Mouse (Mus musculus): ENCODE measurements at regions not wholly inside any gene's neighbourhood (a gene's known extent, or its start where the extent isn't known, plus 50 kb on each side); places are given as distances from the start of the nearest gene placed in this dataset.
A peak's percentile ranks its signal among the peaks of the same experiment; 100 is the strongest.

DNA sequence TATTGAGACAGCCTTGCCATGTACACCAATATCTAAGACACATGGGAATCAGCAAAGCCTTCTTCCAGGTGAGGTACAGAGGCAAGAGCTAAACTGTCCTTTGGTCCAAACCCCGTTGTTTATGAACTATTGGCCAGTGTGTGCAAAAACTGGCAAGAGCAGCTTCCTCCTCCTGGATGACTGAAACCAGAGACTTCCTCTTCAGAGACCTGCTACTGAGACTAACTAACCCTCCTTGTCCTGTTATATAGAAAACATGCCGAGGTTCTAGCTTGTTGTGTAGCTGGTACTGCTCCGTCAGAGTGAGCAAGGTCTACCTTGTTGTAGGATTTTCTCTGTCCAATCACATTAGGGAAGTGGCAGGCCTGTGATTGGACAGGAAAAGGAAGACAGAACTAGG, 174.3 kb upstream of the F930015N05Rik start:
- no peaks in the 10 kb centered on the region for H3K9me3 ChIP-seq
- H3K36me3 ChIP-seq = no peaks in the 10 kb centered on the region
- no peaks in the 10 kb centered on the region for H3K27me3 ChIP-seq (replicated peaks)
- no peak overlapping the region for H3K4me3 ChIP-seq (replicated peaks)
- no peak overlapping the region for H3K27ac ChIP-seq
- H3K4me2 ChIP-seq (replicated peaks) = no peak overlapping the region
- H3K4me1 ChIP-seq (replicated peaks) = no peaks in the 10 kb centered on the region
- 76% methylated on average over 3 of the region's 3 CpGs for WGBS
- no peak for ATAC-seq
- no peak overlapping the region for H3K9ac ChIP-seq

DNA sequence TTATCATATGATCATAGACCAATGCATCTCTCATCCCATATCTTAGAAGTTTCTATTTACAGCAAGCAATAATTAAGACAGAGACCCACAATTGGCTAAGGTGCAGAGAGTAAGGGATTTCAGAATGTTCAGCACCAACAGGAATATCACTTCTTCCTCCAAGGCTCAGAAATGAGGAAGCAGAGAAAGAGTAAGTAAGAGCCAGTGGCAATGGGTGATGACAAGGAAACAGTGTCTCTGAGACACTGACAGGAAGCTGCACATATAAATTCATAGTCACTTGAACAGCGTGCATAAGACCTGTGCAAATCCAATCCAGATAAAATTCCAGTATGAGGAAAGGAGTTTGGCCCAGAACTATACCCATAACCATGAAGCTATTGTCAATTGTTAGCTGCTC, 178.7 kb upstream of the F930015N05Rik start:
- no peak for ATAC-seq
- H3K9me3 ChIP-seq = no peaks in the 10 kb centered on the region
- H3K4me1 ChIP-seq (replicated peaks) = peaks cover 6% of the 10 kb centered on the region; the same call in 1 of the 2 replicates
- no peak overlapping the region for H3K4me2 ChIP-seq (replicated peaks)
- no peaks in the 10 kb centered on the region for H3K27me3 ChIP-seq (replicated peaks)
- H3K9ac ChIP-seq = no peak overlapping the region
- no peak overlapping the region for H3K27ac ChIP-seq
- H3K4me3 ChIP-seq (replicated peaks) = no peak overlapping the region
- no peaks in the 10 kb centered on the region for H3K36me3 ChIP-seq
- WGBS = 76% methylated on average over 1 of the region's 1 CpGs

DNA sequence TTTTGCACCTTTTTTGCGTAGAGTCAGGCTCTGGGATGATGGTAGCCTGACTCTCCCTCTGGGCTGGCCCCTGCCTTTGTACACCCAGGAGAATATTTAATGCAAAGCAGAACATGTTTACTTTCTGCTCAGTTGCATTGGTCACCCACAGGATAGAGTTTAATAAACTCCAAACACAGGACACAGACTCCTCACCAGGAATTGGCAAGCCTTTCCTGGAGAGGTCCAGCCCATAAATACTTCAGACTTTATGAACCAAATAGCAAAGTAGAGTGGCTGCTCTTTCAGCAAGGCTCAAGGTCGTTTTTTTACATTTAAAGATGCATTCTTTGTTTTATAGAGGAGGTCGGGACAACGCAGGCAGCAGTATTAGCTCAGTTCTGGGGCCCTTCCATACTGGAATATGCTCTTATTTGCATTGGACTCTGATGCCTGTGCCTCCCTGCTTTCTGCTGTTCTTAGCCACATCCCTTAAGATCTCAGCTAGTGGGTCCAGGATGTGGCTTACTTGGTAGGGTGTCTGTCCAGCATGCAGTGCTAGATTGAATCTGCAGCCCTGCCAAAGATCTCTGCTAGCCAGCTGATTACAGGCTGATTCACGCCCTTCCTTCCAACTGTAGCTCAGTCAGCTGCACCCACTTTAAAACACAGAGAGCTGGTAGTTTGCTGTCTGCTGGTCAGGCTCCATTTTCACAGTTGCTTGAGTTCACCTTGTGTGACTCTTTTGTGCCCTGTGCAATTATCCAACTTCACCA, 182.4 kb upstream of the F930015N05Rik start:
- Histone ChIP-seq H3K27me3 (replicated peaks) (no peaks in the 10 kb centered on the region), H3K9me3 (no peaks in the 10 kb centered on the region), H3K4me2 (replicated peaks) (no peak overlapping the region), H3K36me3 (no peaks in the 10 kb centered on the region), H3K4me3 (replicated peaks) (no peak overlapping the region), H3K4me1 (replicated peaks) (peaks cover 6% of the 10 kb centered on the region; the same call in 1 of the 2 replicates), H3K27ac (no peak overlapping the region), H3K9ac (no peak overlapping the region)
- ATAC-seq = no peak
- 35% methylated on average over 5 of the region's 5 CpGs for WGBS

DNA sequence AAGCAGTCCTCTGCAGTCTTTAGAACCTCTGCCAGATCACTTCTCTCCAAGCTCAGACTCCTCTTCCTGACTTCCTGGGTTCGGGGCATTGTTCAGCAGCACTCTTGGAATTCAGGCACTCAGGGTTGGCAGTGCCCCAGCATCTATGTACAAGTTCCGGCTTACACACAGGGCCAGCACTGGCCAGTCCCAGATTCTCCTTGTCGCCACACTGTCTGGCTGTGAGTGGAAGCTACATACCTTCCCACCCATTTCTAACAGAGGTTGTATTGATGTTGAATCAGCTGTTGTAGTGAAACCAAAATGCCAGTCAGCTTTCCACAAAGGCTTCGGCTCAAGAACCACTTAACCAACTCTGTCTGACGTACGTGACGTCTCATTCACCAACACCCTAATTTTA, 190.7 kb upstream of the F930015N05Rik start:
- Histone ChIP-seq H3K4me3 (replicated peaks) (no peak overlapping the region), H3K9ac (no peak overlapping the region), H3K36me3 (no peaks in the 10 kb centered on the region), H3K27ac (no peak overlapping the region), H3K4me1 (replicated peaks) (no peaks in the 10 kb centered on the region), H3K9me3 (no peaks in the 10 kb centered on the region), H3K27me3 (replicated peaks) (no peaks in the 10 kb centered on the region), H3K4me2 (replicated peaks) (no peak overlapping the region)
- 88% methylated on average over 7 of the region's 7 CpGs for WGBS
- no peak for ATAC-seq

DNA sequence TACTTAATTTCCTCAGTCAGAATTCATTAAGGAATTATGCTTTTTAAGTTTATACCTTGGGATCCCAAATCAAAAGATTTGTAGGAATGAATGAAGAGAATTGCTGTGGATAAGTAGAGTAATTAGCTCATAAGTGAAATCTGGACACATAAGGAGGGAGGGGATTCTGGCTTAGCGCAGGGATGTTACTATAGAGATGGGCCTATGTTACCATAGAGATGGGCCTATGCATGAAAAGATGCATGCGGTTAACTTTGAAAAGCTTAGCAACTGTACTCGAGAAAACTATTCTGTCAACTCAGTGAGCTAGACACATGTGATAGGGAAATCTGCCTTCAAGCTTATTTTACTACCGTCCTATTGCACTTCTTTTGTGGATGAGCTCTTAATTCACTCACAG, 204.5 kb upstream of the F930015N05Rik start:
- no peak overlapping the region for H3K9ac ChIP-seq

DNA sequence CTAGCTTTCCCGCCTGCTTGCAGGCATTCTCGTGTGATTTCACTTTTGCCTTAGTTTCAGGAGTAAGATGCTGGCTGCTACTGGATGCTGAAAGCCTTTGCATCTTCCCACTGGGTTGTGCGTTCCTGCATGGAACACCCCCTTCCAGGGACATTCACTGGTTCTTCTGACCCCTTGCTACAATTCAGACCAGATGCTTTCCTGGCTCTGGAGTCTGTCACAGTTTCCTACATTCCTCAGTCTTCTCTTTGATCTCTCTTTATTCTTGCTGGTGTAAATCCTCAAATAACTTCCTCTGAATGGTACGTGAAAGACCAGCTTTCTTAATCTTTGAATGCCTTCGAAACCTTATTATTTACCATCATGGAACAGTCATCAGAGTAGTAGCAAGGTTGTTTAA, 206.7 kb upstream of the F930015N05Rik start:
- 57% methylated on average over 5 of the region's 5 CpGs for WGBS
- no peaks in the 10 kb centered on the region for H3K4me1 ChIP-seq (replicated peaks)
- no peaks in the 10 kb centered on the region for H3K36me3 ChIP-seq
- H3K27ac ChIP-seq = no peak overlapping the region
- no peaks in the 10 kb centered on the region for H3K9me3 ChIP-seq
- no peaks in the 10 kb centered on the region for H3K27me3 ChIP-seq (replicated peaks)
- H3K4me2 ChIP-seq (replicated peaks) = no peak overlapping the region
- no peak overlapping the region for H3K9ac ChIP-seq
- no peak for ATAC-seq
- no peak overlapping the region for H3K4me3 ChIP-seq (replicated peaks)

More for the DNA sequence above, 204.5 kb upstream of the F930015N05Rik start:
- no peaks in the 10 kb centered on the region for H3K36me3 ChIP-seq
- no peaks in the 10 kb centered on the region for H3K9me3 ChIP-seq
- no peak overlapping the region for H3K4me2 ChIP-seq (replicated peaks)
- ATAC-seq = no peak
- no peaks in the 10 kb centered on the region for H3K4me1 ChIP-seq (replicated peaks)
- no peak overlapping the region for H3K27ac ChIP-seq
- WGBS = 86% methylated on average over 4 of the region's 4 CpGs
- no peaks in the 10 kb centered on the region for H3K27me3 ChIP-seq (replicated peaks)
- H3K4me3 ChIP-seq (replicated peaks) = no peak overlapping the region

DNA sequence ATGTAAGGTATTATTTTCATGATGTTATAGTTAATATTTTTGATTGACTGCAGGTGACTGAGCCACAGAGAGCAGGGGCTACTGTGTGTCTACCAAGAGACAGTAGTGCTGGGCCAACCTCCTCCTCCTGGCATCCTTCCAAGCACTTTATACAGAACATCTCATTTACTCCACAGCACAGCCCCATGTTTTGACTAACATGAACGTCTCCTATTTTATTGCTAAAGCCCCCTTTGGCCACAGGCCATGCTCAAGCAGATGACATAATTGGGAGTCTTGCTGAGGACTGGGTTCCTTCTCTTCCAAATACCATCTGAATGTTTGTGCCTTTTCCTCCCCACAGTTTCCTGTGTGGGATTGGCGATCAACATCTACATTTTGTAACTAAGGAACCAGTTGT, 211.5 kb upstream of the F930015N05Rik start:
- H3K9ac ChIP-seq = no peak overlapping the region
- H3K4me1 ChIP-seq (replicated peaks) = no peaks in the 10 kb centered on the region
- no peaks in the 10 kb centered on the region for H3K36me3 ChIP-seq
- no peaks in the 10 kb centered on the region for H3K9me3 ChIP-seq
- no peak for ATAC-seq
- WGBS = 64% methylated on average over 2 of the region's 2 CpGs
- no peak overlapping the region for H3K4me3 ChIP-seq (replicated peaks)
- H3K27me3 ChIP-seq (replicated peaks) = no peaks in the 10 kb centered on the region
- H3K27ac ChIP-seq = no peak overlapping the region
- H3K4me2 ChIP-seq (replicated peaks) = no peak overlapping the region

DNA sequence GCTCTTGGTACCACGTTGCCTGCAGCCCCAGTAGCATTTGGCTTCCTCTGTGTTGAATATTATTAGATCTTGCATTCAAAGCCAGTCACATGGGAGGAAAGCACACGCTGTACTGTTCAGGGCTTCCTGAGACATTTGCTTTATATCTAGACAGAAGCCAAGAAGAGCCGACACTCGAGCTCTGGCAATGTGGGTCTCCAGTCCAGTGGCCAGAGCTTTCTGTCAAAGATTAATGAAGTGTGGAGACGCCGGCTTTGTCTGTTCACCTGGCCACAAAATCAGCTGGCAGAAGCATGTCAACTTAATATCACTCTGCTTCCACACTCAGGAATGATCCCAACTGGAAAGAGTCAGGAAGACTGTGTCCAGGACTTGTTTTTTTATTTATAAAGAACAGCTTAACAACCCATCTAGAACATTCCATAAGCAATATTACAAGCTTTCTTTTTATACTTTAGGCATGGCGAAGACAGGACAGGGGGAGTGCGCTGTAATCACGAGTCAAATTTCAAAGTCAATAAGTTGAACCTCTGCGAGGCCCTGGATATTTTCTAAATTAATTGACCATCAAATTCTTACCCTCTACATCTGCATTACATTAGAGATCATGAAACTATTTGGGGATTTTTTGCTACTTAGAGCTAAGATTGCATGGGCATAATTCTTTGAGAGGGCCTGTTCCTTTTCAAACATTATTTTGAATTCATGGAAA, 214.3 kb upstream of the F930015N05Rik start:
- no peak for ATAC-seq
- WGBS = 70% methylated on average over 10 of the region's 10 CpGs
- H3K4me3 ChIP-seq (replicated peaks) = no peak overlapping the region

DNA sequence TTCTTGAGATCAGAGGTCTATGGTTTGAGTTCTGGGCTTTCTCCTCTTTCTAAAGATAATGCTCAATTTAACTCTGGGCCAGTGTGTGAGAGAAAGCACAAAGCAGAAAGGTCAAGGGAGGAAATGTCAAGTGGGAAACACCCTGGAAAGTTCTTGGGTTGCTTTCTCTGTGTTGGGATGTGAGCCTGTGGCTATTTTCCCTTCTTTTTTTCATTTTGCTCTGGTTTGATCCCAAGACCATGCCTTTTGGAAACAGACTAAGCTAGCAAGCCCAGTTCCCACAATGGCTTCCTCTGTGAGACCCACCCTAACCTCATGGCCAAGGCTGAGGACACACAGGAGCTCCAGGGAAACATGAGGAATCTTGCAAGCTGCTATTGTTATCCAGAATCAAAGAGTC, 216.4 kb upstream of the F930015N05Rik start:
- ATAC-seq = no peak
- no peaks in the 10 kb centered on the region for H3K36me3 ChIP-seq

More for the DNA sequence above, 214.3 kb upstream of the F930015N05Rik start:
- no peaks in the 10 kb centered on the region for H3K9me3 ChIP-seq
- H3K27me3 ChIP-seq (replicated peaks) = no peaks in the 10 kb centered on the region
- H3K9ac ChIP-seq = no peak overlapping the region
- no peaks in the 10 kb centered on the region for H3K36me3 ChIP-seq
- no peaks in the 10 kb centered on the region for H3K4me1 ChIP-seq (replicated peaks)
- no peak overlapping the region for H3K27ac ChIP-seq
- H3K4me2 ChIP-seq (replicated peaks) = no peak overlapping the region

DNA sequence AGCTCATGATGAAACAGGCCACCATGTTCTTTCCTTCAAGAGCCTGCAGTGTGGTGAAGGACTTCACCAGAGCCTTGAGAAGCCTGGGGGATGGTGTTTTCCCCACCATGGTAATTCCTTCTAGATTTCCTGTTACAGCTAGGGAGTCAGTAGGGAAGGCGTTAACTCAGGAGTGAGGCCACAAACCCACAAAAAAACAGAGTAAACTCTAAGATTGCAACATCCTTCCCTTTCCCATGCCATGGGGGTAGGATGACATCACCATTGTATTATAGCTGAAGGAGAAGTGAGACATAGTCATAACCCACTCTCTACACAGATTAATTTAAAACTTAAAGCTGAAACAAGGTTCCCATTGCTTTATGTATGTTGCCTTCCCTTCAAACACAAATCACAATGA, 218.7 kb upstream of the F930015N05Rik start:
- Histone ChIP-seq H3K4me1 (replicated peaks) (no peaks in the 10 kb centered on the region), H3K27me3 (replicated peaks) (no peaks in the 10 kb centered on the region), H3K4me2 (replicated peaks) (no peak overlapping the region), H3K9ac (no peak overlapping the region), H3K36me3 (no peaks in the 10 kb centered on the region), H3K27ac (no peak overlapping the region), H3K9me3 (no peaks in the 10 kb centered on the region), H3K4me3 (replicated peaks) (no peak overlapping the region)
- 66% methylated on average over 1 of the region's 1 CpGs for WGBS
- ATAC-seq = no peak

More for the DNA sequence above, 216.4 kb upstream of the F930015N05Rik start:
- Histone ChIP-seq H3K27ac (no peak overlapping the region), H3K27me3 (replicated peaks) (no peaks in the 10 kb centered on the region), H3K9me3 (no peaks in the 10 kb centered on the region), H3K4me3 (replicated peaks) (no peak overlapping the region), H3K4me2 (replicated peaks) (no peak overlapping the region), H3K9ac (no peak overlapping the region), H3K4me1 (replicated peaks) (no peaks in the 10 kb centered on the region)

DNA sequence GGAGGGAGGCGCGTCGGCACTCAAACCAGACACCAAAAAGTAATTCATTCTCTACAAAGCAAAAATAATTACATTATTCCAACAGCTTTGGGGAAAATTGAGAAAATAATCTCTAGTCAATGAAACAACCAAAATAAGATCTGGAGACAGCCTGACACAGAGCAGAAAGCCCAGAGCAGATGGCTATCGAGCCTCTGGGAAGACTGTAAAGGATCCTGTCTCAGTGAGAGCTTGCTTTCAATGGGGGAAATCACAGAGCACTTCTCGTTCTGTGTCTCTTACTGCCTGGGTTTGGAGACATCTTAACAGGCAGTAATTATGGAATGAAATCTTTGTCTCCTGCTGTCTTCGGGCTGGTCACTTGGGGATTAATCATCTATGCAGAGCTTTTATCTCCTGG, 226.7 kb upstream of the F930015N05Rik start:
- Histone ChIP-seq H3K36me3 (no peaks in the 10 kb centered on the region), H3K27me3 (replicated peaks) (no peaks in the 10 kb centered on the region), H3K4me3 (replicated peaks) (no peak overlapping the region), H3K9me3 (no peaks in the 10 kb centered on the region), H3K4me1 (replicated peaks) (no peaks in the 10 kb centered on the region), H3K4me2 (replicated peaks) (no peak overlapping the region), H3K9ac (no peak overlapping the region), H3K27ac (no peak overlapping the region)
- WGBS = 46% methylated on average over 6 of the region's 6 CpGs
- ATAC-seq = no peak

DNA sequence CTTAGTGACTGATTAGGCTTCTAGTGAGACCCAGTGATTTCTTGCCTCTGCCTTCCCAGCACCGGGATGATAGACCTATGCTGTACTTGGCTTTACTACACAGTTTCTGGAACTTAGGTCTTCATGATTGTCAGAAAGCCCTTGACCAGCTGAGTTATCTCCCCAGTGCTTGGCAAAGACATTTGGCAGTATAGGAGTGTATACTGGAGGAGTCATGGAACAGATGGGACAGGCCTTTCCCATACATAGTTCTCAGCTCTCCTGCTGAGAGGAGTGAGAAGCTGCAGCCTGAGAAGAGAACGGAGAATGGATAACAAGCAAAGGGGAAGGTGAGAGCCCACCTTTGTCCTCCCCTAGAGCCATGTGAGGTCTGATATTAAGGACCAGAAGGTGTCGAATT, 230.6 kb upstream of the F930015N05Rik start:
- H3K36me3 ChIP-seq = no peaks in the 10 kb centered on the region
- H3K4me1 ChIP-seq (replicated peaks) = no peaks in the 10 kb centered on the region
- H3K27ac ChIP-seq = no peak overlapping the region
- H3K9me3 ChIP-seq = no peaks in the 10 kb centered on the region
- WGBS = 71% methylated on average over 3 of the region's 3 CpGs
- no peak overlapping the region for H3K4me3 ChIP-seq (replicated peaks)
- no peaks in the 10 kb centered on the region for H3K27me3 ChIP-seq (replicated peaks)
- H3K9ac ChIP-seq = no peak overlapping the region
- peak; percentile 45; the same call in 1 of the 2 replicates for ATAC-seq
- no peak overlapping the region for H3K4me2 ChIP-seq (replicated peaks)

DNA sequence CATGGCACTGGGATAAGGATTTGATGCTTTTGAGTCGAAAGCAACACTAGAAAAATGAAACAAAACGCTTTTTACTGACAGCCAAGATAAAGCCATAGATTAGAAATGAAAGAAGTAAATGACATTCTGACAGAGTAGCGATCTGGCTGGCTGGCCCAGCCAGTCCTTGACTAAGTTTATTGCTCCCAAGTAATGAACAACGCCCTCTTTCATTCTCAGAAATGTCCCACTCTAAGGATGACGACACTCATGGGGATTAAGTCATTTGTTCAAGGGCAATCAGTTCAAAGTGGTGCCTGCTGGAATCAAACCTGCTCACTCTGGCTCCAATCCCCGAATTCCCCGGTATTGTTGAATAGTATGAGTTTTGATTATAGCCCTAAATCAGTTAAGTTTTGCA, 231.1 kb upstream of the F930015N05Rik start:
- no peak overlapping the region for H3K9ac ChIP-seq
- no peak overlapping the region for H3K4me2 ChIP-seq (replicated peaks)
- ATAC-seq = peak; percentile 91
- H3K4me3 ChIP-seq (replicated peaks) = no peak overlapping the region
- no peaks in the 10 kb centered on the region for H3K9me3 ChIP-seq
- no peaks in the 10 kb centered on the region for H3K4me1 ChIP-seq (replicated peaks)
- H3K36me3 ChIP-seq = no peaks in the 10 kb centered on the region
- no peaks in the 10 kb centered on the region for H3K27me3 ChIP-seq (replicated peaks)
- WGBS = 48% methylated on average over 7 of the region's 7 CpGs
- no peak overlapping the region for H3K27ac ChIP-seq
